Mouse (Mus musculus): ENCODE data around the gene Spryd4. TPM values are rescaled to one million over a fixed set of nuclear protein-coding genes. Genes with fewer than 3 reads are reported as not detected.
A peak's percentile ranks its signal among the peaks of the same experiment; 100 is the strongest.
"Not testable (repeated sequence)": the region's sequence is repeated elsewhere in the genome, so short reads cannot be mapped to it uniquely, and the experiment has no call there.

Gene Spryd4
- polyA plus RNA-seq, 1 experiment from 2014 or later, result 32.4 TPM

- no peaks in the 10 kb centered on the region for H3K9me3 ChIP-seq
- no peaks in the 10 kb centered on the region for H3K4me1 ChIP-seq (replicated peaks)
- no peaks in the 10 kb centered on the region for H3K27me3 ChIP-seq
- H3K36me3 ChIP-seq, result peaks cover 34% of the 10 kb centered on the region
- 92% methylated on average over 15 of the region's 15 CpGs for WGBS
- no peak overlapping the region for H3K4me2 ChIP-seq
- ATAC-seq (ENCODE audit: insufficient number of reproducible peaks, insufficient read depth, low FRiP score, low TSS enrichment, low read depth), result no peak
- H3K27ac ChIP-seq, result no peak overlapping the region
- H3K4me3 ChIP-seq (replicated peaks), result no peak overlapping the region
- H3K9ac ChIP-seq (replicated peaks), result no peak overlapping the region
These were observed 6.7 kb downstream of the Spryd4 start for GRCm38 (mm10) chr10:128204941-128205340.

GRCm38 (mm10) chr10:128201856-128202255 lies 9.8 kb downstream of the Spryd4 start:
- peaks cover 3% of the 10 kb centered on the region; the same call in 1 of the 2 replicates for H3K27me3 ChIP-seq
- H3K27ac ChIP-seq, result no peak overlapping the region
- no peak overlapping the region for H3K9ac ChIP-seq (replicated peaks)
- no peaks in the 10 kb centered on the region for H3K9me3 ChIP-seq
- no peaks in the 10 kb centered on the region for H3K4me1 ChIP-seq (replicated peaks)
- peaks cover 10% of the 10 kb centered on the region; the same call in 1 of the 2 replicates for H3K36me3 ChIP-seq
- 67% methylated on average over 6 of the region's 6 CpGs for WGBS
- no peak overlapping the region for H3K4me2 ChIP-seq
- no peak overlapping the region for H3K4me3 ChIP-seq (replicated peaks)
- ATAC-seq (ENCODE audit: insufficient number of reproducible peaks, insufficient read depth, low FRiP score, low TSS enrichment, low read depth), result no peak

GRCm38 (mm10) chr10:128194551-128195461 lies 16.8 kb downstream of the Spryd4 start:
- Histone ChIP-seq H3K27me3 (peaks cover 31% of the 10 kb centered on the region), H3K4me2 (peak overlapping the region; percentile 98), H3K36me3 (no peaks in the 10 kb centered on the region), H3K4me3 (replicated peaks) (peak overlapping the region; percentile 69), H3K4me1 (replicated peaks) (peaks cover 8% of the 10 kb centered on the region), H3K27ac (0 out of 2 replicates have a peak overlapping the region, but pooled peaks have one; percentile 37), H3K9me3 (no peaks in the 10 kb centered on the region), H3K9ac (replicated peaks) (peak overlapping the region; percentile 69)
- ATAC-seq (ENCODE audit: insufficient number of reproducible peaks, insufficient read depth, low FRiP score, low TSS enrichment, low read depth), result peak; percentile 86
- 1% methylated on average over 67 of the region's 79 CpGs for WGBS

- H3K4me2 ChIP-seq, result peak within 1 kb of the TSS; percentile 98
- peak within 1 kb of the TSS; percentile 69 for H3K9ac ChIP-seq (replicated peaks)
- peak; percentile 96 for ATAC-seq (ENCODE audit: insufficient number of reproducible peaks, insufficient read depth, low FRiP score, low TSS enrichment, low read depth)
- peaks cover 8% of the 10 kb centered on the region for H3K4me1 ChIP-seq (replicated peaks)
- peaks cover 31% of the 10 kb centered on the region for H3K27me3 ChIP-seq
- no peaks in the 10 kb centered on the region for H3K36me3 ChIP-seq
- peak within 1 kb of the TSS; percentile 69 for H3K4me3 ChIP-seq (replicated peaks)
- H3K9me3 ChIP-seq, result no peaks in the 10 kb centered on the region
- 0 out of 2 replicates have a peak within 1 kb of the TSS, but pooled peaks have one; percentile 37 for H3K27ac ChIP-seq
- under 1% methylated on average over 46 of the region's 46 CpGs for WGBS
These were observed 17.5 kb downstream of the Spryd4 start, which contains the start of gene Gls2 for GRCm38 (mm10) chr10:128194024-128194550. Gene Gls2 (plus strand): TSS chr10:128194457.

- no peak overlapping the region for H3K27ac ChIP-seq
- peaks cover 8% of the 10 kb centered on the region for H3K4me1 ChIP-seq (replicated peaks)
- H3K4me2 ChIP-seq, result no peak overlapping the region
- H3K4me3 ChIP-seq (replicated peaks), result no peak overlapping the region
- no peak for ATAC-seq (ENCODE audit: insufficient number of reproducible peaks, insufficient read depth, low FRiP score, low TSS enrichment, low read depth)
- peaks cover 31% of the 10 kb centered on the region for H3K27me3 ChIP-seq
- 94% methylated on average over 6 of the region's 6 CpGs for WGBS
- H3K36me3 ChIP-seq, result no peaks in the 10 kb centered on the region
- H3K9ac ChIP-seq (replicated peaks), result no peak overlapping the region
- no peaks in the 10 kb centered on the region for H3K9me3 ChIP-seq
These were observed 18.5 kb downstream of the Spryd4 start for GRCm38 (mm10) chr10:128193113-128193512.

GRCm38 (mm10) chr10:128192030-128192766 lies 19.4 kb downstream of the Spryd4 start:
- not testable (repeated sequence) for H3K9ac ChIP-seq (replicated peaks); H3K4me3 ChIP-seq (replicated peaks); H3K4me2 ChIP-seq; H3K36me3 ChIP-seq; H3K27ac ChIP-seq; ATAC-seq (ENCODE audit: insufficient number of reproducible peaks, insufficient read depth, low FRiP score, low TSS enrichment, low read depth); H3K4me1 ChIP-seq (replicated peaks); H3K9me3 ChIP-seq
- WGBS, result 91% methylated on average over 3 of the region's 3 CpGs
- peaks cover 31% of the 10 kb centered on the region for H3K27me3 ChIP-seq

- H3K4me1 ChIP-seq (replicated peaks), result peaks cover 8% of the 10 kb centered on the region
- 80% methylated on average over 2 of the region's 2 CpGs for WGBS
- no peak overlapping the region for H3K4me2 ChIP-seq
- no peak overlapping the region for H3K27ac ChIP-seq
- no peak overlapping the region for H3K9ac ChIP-seq (replicated peaks)
- H3K4me3 ChIP-seq (replicated peaks), result no peak overlapping the region
- no peak for ATAC-seq (ENCODE audit: insufficient number of reproducible peaks, insufficient read depth, low FRiP score, low TSS enrichment, low read depth)
- H3K36me3 ChIP-seq, result no peaks in the 10 kb centered on the region
- peaks cover 24% of the 10 kb centered on the region for H3K27me3 ChIP-seq
- H3K9me3 ChIP-seq, result no peaks in the 10 kb centered on the region
These were observed 20.1 kb downstream of the Spryd4 start for GRCm38 (mm10) chr10:128191472-128191871.

GRCm38 (mm10) chr10:128188242-128188877 lies 23.2 kb downstream of the Spryd4 start:
- no peak overlapping the region for H3K4me2 ChIP-seq
- 46% methylated on average over 2 of the region's 2 CpGs for WGBS
- H3K36me3 ChIP-seq, result no peaks in the 10 kb centered on the region
- H3K9ac ChIP-seq (replicated peaks), result no peak overlapping the region
- H3K27me3 ChIP-seq, result peaks cover 3% of the 10 kb centered on the region; the same call in 1 of the 2 replicates
- no peaks in the 10 kb centered on the region for H3K9me3 ChIP-seq
- no peak for ATAC-seq (ENCODE audit: insufficient number of reproducible peaks, insufficient read depth, low FRiP score, low TSS enrichment, low read depth)
- no peak overlapping the region for H3K27ac ChIP-seq
- H3K4me3 ChIP-seq (replicated peaks), result no peak overlapping the region
- H3K4me1 ChIP-seq (replicated peaks), result no peaks in the 10 kb centered on the region

- no peak overlapping the region for H3K4me3 ChIP-seq (replicated peaks)
- 59% methylated on average over 5 of the region's 5 CpGs for WGBS
- no peak for ATAC-seq (ENCODE audit: insufficient number of reproducible peaks, insufficient read depth, low FRiP score, low TSS enrichment, low read depth)
These were observed 24.4 kb downstream of the Spryd4 start for GRCm38 (mm10) chr10:128187181-128187605.

GRCm38 (mm10) chr10:128185959-128186358 lies 25.6 kb downstream of the Spryd4 start:
- 48% methylated on average over 2 of the region's 2 CpGs for WGBS
- Histone ChIP-seq H3K36me3 (no peaks in the 10 kb centered on the region), H3K9ac (replicated peaks) (no peak overlapping the region), H3K4me1 (replicated peaks) (no peaks in the 10 kb centered on the region), H3K4me2 (no peak overlapping the region), H3K27ac (no peak overlapping the region), H3K27me3 (no peaks in the 10 kb centered on the region), H3K4me3 (replicated peaks) (no peak overlapping the region), H3K9me3 (no peaks in the 10 kb centered on the region)
- ATAC-seq (ENCODE audit: insufficient number of reproducible peaks, insufficient read depth, low FRiP score, low TSS enrichment, low read depth), result no peak

More at GRCm38 (mm10) chr10:128187181-128187605, 24.4 kb downstream of the Spryd4 start:
- Histone ChIP-seq H3K4me2 (no peak overlapping the region), H3K4me1 (replicated peaks) (no peaks in the 10 kb centered on the region), H3K27me3 (no peaks in the 10 kb centered on the region), H3K36me3 (no peaks in the 10 kb centered on the region), H3K27ac (no peak overlapping the region), H3K9ac (replicated peaks) (no peak overlapping the region), H3K9me3 (no peaks in the 10 kb centered on the region)
